Comparison of ENCODE assay signal across 20 mouse cellular contexts in genomic region chr13:57636196-57637015, GRCm38 (mm10).
DNase-seq lines count a peak whose midpoint lies in the region; ATAC-seq and TF ChIP-seq lines count a peak whose summit lies in the region.
"Had no signal": no experiment of that assay in that cellular context is flagged by ENCODE, and none has a peak within 500 bp of the region (broad histone marks: within the 10 kb centered on the region; RNA-seq: fewer than 3 reads in every experiment).

No protein-coding gene starts in this region.

- peak overlapping the region; percentile 81 for H3K27ac ChIP-seq in hindbrain, embryonic 13.5 days
- no peak overlapping the region for H3K27ac ChIP-seq in hindbrain, embryonic 10.5 days
- H3K27ac ChIP-seq in cortical plate, adult 2 months (ENCODE audit: insufficient read depth, low read length), result peak overlapping the region; percentile 45; the same call in 1 of the 2 replicates
- H3K27ac ChIP-seq: limb, embryonic 10.5 days; liver, embryonic 12.5 days; macrophage; neural tube, embryonic 12.5 days had no signal

- peak; percentile 44; the same call in 1 of the 2 replicates for ATAC-seq in hindbrain, embryonic 13.5 days (ENCODE audit: low FRiP score)
- ATAC-seq: activated CD4-positive, CD25-positive, alpha-beta regulatory T cell, adult 4 months; inflammation-experienced regulatory T-cells, adult 6 months; liver, embryonic 12.5 days; Patski had no signal

- H3K4me2 ChIP-seq in hindbrain, embryonic 13.5 days, result no peak overlapping the region
- H3K4me2 ChIP-seq: liver, embryonic 12.5 days; lung, embryonic 14.5 days; neural tube, embryonic 12.5 days had no signal

- H3K9me3 ChIP-seq in hindbrain, embryonic 13.5 days, result no peaks in the 10 kb centered on the region
- H3K9me3 ChIP-seq in hindbrain, embryonic 10.5 days, result no peaks in the 10 kb centered on the region
- H3K9me3 ChIP-seq: limb, embryonic 10.5 days; liver, embryonic 12.5 days; neural tube, embryonic 12.5 days had no signal

- DNase-seq in cerebellum, postnatal 10 days, result peak; percentile 20 to 28
- DNase-seq in cerebellum, adult 8-10 months, result no peak
- no peak for DNase-seq in hindbrain, embryonic 10.5 days (ENCODE audit: low spot score)
- DNase-seq in Muller cell, postnatal 12 days (ENCODE audit: inconsistent ontology term), result peak; percentile 22
- DNase-seq in gastrocnemius, postnatal 4 days (ENCODE audit: low spot score in 2 of 2), result no peak
- DNase-seq in kidney, postnatal 36 days, result no peak
- DNase-seq: embryo, embryonic 11 days; gastrocnemius, postnatal 10 days; kidney, adult 9 months; lung, embryonic 14.5 days; thymus, postnatal 4 days had no signal

- H3K9ac ChIP-seq in hindbrain, embryonic 13.5 days, result no peak overlapping the region
- H3K9ac ChIP-seq: liver, embryonic 12.5 days; lung, embryonic 14.5 days; neural tube, embryonic 12.5 days had no signal

- H3K36me3 ChIP-seq in hindbrain, embryonic 13.5 days, result no peaks in the 10 kb centered on the region
- H3K36me3 ChIP-seq in hindbrain, embryonic 10.5 days, result no peaks in the 10 kb centered on the region
- H3K36me3 ChIP-seq: limb, embryonic 10.5 days; liver, embryonic 12.5 days; neural tube, embryonic 12.5 days had no signal

- WGBS in hindbrain, embryonic 13.5 days, result 45% methylated on average over 10 of the region's 10 CpGs
- 71% methylated on average over 10 of the region's 10 CpGs for WGBS in hindbrain, embryonic 10.5 days

- no peak for TF ChIP-seq CTCF in cortical plate, adult 2 months (IDR thresholded peaks at IDR 0.05; ENCODE audit: extremely low read depth, insufficient read depth, low read length)

- H3K4me3 ChIP-seq in hindbrain, embryonic 13.5 days, result no peak overlapping the region
- H3K4me3 ChIP-seq in hindbrain, embryonic 10.5 days, result no peak overlapping the region
- H3K4me3 ChIP-seq in cortical plate, adult 2 months (ENCODE audit: insufficient read depth, low read length), result no peak overlapping the region
- H3K4me3 ChIP-seq: limb, embryonic 10.5 days; liver, embryonic 12.5 days; neural tube, embryonic 12.5 days had no signal

- 0 out of 2 replicates have a peak, but pooled peaks cover 6% of the 10 kb centered on the region for H3K27me3 ChIP-seq in hindbrain, embryonic 13.5 days
- peaks cover 9% of the 10 kb centered on the region for H3K27me3 ChIP-seq in hindbrain, embryonic 10.5 days (ENCODE audit: insufficient read depth, poor library complexity, severe bottlenecking)
- H3K27me3 ChIP-seq: neural tube, embryonic 12.5 days had no signal

- TF ChIP-seq POLR2A in cortical plate, adult 2 months (IDR thresholded peaks at IDR 0.05; ENCODE audit: extremely low read depth, insufficient read depth, low read length), result no peak

- H3K4me1 ChIP-seq in hindbrain, embryonic 13.5 days (replicated peaks), result peaks cover 32% of the 10 kb centered on the region
- peaks cover 17% of the 10 kb centered on the region for H3K4me1 ChIP-seq in hindbrain, embryonic 10.5 days (replicated peaks)
- H3K4me1 ChIP-seq in cortical plate, adult 2 months (ENCODE audit: control insufficient read depth, insufficient read depth, low read length), result peaks cover 14% of the 10 kb centered on the region
- H3K4me1 ChIP-seq: neural tube, embryonic 12.5 days had no signal

Comparison
In these comparisons a context has a peak if more than half of its experiments do, and no peak if none do; other contexts are left out.
1. DNase-seq: peak in cerebellum, postnatal 10 days (2 of 2) and Muller cell, postnatal 12 days (single experiment); none in cerebellum, adult 8-10 months (single experiment), hindbrain, embryonic 10.5 days (single experiment), gastrocnemius, postnatal 4 days (0 of 2) and kidney, postnatal 36 days (0 of 2).